In the genomic region with DNA sequence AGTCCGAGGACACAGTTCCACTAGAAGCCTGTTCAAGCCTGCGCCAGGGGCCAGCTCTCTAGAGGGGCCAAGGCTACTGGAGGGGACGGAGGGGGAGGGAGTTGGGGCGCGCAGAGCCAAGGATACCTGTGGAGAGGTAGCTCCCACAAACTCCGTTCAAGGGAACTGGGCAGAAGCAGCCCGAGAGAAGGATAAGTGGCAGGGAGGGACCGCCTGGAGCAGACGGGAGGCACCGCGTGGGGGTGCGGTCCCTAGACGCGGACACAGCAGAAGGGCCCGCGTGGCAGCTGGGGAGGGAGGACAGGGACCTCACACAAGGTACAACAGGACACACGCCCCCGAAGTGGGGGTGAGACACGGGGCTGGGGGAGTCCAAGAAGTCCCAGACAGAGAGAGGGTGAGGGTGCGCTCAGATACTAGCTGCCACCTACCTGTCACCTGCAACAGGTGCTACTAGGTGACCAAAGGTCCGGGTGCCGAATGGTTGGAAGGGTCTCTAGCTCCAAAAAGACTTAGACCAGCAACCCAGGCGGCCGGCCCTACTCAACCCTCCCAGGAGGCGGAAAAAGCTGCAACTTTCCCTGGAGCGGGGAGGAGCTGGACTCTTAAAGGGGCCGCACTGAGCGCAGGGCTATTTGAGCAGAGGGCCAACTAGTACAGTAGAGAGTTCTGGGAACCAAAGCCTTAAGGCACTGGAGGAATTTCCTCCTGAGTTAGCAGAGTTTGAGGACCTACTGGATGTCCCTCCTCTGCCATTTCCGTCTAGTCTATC, we compare ENCODE assay signal across 7 mouse cellular contexts. TPM values are rescaled to one million over a fixed set of nuclear protein-coding genes. Genes with fewer than 3 reads are reported as not detected.
DNase-seq lines count a peak whose midpoint lies in the region; TF ChIP-seq lines count a peak whose summit lies in the region.

Sytl4 (minus strand) TSS at position 582 of the 772 bp plus-strand sequence.

- WGBS in forebrain, embryonic 10.5 days, result 17% methylated on average over 29 of the region's 29 CpGs
- WGBS in cerebellum, adult 2 months, result 8% methylated on average over 29 of the region's 29 CpGs

- H3K4me1 ChIP-seq in forebrain, embryonic 10.5 days, result peaks cover 3% of the 10 kb centered on the region; the same call in 1 of the 2 replicates
- no peaks in the 10 kb centered on the region for H3K4me1 ChIP-seq in cerebellum, adult 2 months (ENCODE audit: control insufficient read depth, insufficient read depth, low read length)

- intact Hi-C loops in heart, postnatal 14 days (cut with DNase I), result no loop called here

- peak; percentile 54 for DNase-seq in adrenal gland, postnatal 25 days
- DNase-seq in forebrain, embryonic 10.5 days (ENCODE audit: extremely low spot score, low spot score), result peak; percentile 19
- peak; percentile 5 to 18 for DNase-seq in heart, postnatal 14 days
- peak; percentile 46 to 64 for DNase-seq in kidney, postnatal 4 days
- peak; percentile 29 for DNase-seq in mesoderm, embryonic 11.5 days (ENCODE audit: low read depth, low spot score)
- DNase-seq in testis, postnatal 10 days (ENCODE audit: low spot score), result peak; percentile 60
- no peak for DNase-seq in cerebellum, adult 2 months

- H3K9me3 ChIP-seq in forebrain, embryonic 10.5 days, result no peaks in the 10 kb centered on the region

- H3K4me3 ChIP-seq in forebrain, embryonic 10.5 days, result peak within 1 kb of the TSS; percentile 55
- H3K4me3 ChIP-seq in cerebellum, adult 2 months (replicated peaks; ENCODE audit: insufficient read depth, low read depth, low read length), result no peak within 1 kb of the TSS

- TF ChIP-seq POLR2A in cerebellum, adult 2 months (IDR thresholded peaks at IDR 0.05; ENCODE audit: borderline replicate concordance, insufficient read depth, low read length), result no peak

- TF ChIP-seq CTCF in cerebellum, adult 2 months (IDR thresholded peaks at IDR 0.05; ENCODE audit: borderline replicate concordance, insufficient read depth, low read depth, low read length), result no peak

- no peaks in the 10 kb centered on the region for H3K36me3 ChIP-seq in forebrain, embryonic 10.5 days (replicated peaks)

- peaks cover 94% of the 10 kb centered on the region for H3K27me3 ChIP-seq in forebrain, embryonic 10.5 days (ENCODE audit: poor library complexity, severe bottlenecking)
- H3K27me3 ChIP-seq in cerebellum, adult 2 months (ENCODE audit: control insufficient read depth, insufficient read depth, low read length), result no peaks in the 10 kb centered on the region

- H3K27ac ChIP-seq in forebrain, embryonic 10.5 days, result 0 out of 2 replicates have a peak within 1 kb of the TSS, but pooled peaks have one; percentile 20
- H3K27ac ChIP-seq in cerebellum, adult 2 months (ENCODE audit: insufficient read depth, low read length), result no peak within 1 kb of the TSS

RNA-seq across cellular contexts. Expression of gene Sytl4, which starts in this region (rescaled TPM):
- total RNA-seq in adrenal gland, postnatal 25 days (2021), result 10.3 and 15.4 TPM in 2 replicates
- 0.77 and 0.86 TPM in 2 replicates for polyA plus RNA-seq in forebrain, embryonic 10.5 days (2016; fragmentation: Nextera tagmentation; extraction: Ambion mirVana)
- 1 to 10 TPM; 1.9 to 2.5 TPM for total RNA-seq in heart, postnatal 14 days (2021)
- polyA plus RNA-seq in cerebellum, adult 2 months (2012; rRNA removed), result 0.38 and 0.39 TPM in 2 replicates

Comparison
In these comparisons a context has a peak if more than half of its experiments do, and no peak if none do; other contexts are left out.
1. Peak in DNase-seq, H3K4me3 ChIP-seq and H3K27ac ChIP-seq in forebrain, embryonic 10.5 days; RNA of the gene not detected or under 1 TPM.
2. DNase-seq: peak in adrenal gland, postnatal 25 days (single experiment), heart, postnatal 14 days (2 of 2), kidney, postnatal 4 days (2 of 2), mesoderm, embryonic 11.5 days (single experiment) and testis, postnatal 10 days (single experiment); none in cerebellum, adult 2 months (0 of 2).